Mouse (Mus musculus): ENCODE measurements at regions not wholly inside any gene's neighbourhood (a gene's known extent, or its start where the extent isn't known, plus 50 kb on each side); places are given as distances from the start of the nearest gene placed in this dataset.
"Not testable (repeated sequence)": the region's sequence is repeated elsewhere in the genome, so short reads cannot be mapped to it uniquely, and the experiment has no call there.

DNA sequence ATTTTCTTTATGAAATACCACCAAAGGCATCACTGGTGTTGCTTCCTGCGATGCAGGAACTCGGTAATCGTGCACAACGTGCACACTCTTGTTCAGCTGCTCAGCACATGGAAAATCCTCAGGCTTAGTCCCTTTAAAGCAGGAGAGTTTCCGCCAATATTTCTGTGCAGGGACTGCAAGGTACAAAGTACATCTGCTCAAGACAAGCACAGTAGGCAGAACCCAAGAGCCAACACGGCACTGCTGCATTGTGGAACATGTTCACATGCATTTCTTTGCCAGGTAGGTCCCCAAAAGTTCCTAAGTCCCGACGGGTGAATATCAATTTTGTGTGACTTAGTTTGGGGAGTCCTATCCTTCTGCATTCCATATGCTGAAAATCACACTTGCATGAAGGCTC, 808.0 kb upstream of the Pou3f3 start:
- no peak for ATAC-seq (replicated peaks; ENCODE audit: poor library complexity)

DNA sequence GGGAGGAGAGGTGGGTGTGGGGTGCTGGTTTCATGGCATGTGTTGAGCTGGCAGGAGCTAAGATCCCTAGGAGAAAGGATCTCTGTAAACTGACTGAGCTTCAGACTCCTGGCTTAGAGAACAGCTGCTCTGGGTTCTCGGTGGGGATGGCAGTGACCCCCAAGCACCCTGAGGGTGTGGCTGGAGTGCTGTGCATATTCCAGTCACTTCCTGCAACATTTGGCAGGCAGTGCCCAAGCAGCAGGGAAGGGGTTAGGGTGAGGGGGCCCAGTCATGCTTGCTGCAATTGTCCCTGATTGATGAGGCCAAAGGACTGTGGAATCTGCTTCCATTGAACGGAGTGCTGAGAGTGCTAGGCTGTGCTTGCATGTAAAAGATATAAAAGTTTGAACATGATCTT, 807.4 kb upstream of the Pou3f3 start:
- no peak for ATAC-seq (replicated peaks; ENCODE audit: poor library complexity)

DNA sequence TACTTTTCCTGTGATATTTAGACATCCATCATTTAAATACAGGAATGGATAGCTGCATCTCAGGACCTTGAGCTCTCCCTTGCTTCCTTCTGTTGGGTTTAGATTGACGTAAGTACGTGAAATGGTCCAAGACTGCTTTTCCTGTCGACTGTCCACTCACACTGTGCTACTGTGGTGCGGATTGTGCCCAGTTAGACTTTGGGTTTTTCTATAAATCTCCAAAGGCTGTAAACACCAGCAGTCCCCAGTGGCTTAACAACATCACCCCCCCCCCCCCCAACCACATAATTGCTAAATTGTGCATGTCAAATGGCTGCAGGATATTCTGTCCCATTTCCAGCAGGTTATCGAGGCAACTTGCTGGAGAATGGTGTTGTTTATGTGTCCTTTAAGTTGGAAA, 806.6 kb upstream of the Pou3f3 start:
- ATAC-seq (replicated peaks; ENCODE audit: poor library complexity): no peak

DNA sequence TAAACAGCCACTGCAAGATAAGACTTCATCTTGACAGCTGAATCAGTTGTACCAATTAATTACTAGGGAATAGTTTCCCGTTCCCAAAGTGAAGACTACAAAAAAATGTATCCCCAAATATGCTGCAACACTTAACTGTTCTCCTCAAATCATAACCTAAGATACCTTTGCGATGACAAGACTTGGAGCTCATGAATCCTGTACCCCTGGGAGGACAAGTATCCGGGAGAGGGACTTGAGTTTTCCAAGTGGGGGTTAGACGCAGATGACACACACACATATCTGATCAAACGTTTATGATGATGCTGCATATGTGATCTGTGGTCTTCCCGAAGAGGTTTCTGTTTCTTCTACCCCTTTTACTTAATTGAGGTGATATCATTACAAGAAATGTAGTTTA, 805.6 kb upstream of the Pou3f3 start:
- ATAC-seq (replicated peaks; ENCODE audit: poor library complexity): no peak

DNA sequence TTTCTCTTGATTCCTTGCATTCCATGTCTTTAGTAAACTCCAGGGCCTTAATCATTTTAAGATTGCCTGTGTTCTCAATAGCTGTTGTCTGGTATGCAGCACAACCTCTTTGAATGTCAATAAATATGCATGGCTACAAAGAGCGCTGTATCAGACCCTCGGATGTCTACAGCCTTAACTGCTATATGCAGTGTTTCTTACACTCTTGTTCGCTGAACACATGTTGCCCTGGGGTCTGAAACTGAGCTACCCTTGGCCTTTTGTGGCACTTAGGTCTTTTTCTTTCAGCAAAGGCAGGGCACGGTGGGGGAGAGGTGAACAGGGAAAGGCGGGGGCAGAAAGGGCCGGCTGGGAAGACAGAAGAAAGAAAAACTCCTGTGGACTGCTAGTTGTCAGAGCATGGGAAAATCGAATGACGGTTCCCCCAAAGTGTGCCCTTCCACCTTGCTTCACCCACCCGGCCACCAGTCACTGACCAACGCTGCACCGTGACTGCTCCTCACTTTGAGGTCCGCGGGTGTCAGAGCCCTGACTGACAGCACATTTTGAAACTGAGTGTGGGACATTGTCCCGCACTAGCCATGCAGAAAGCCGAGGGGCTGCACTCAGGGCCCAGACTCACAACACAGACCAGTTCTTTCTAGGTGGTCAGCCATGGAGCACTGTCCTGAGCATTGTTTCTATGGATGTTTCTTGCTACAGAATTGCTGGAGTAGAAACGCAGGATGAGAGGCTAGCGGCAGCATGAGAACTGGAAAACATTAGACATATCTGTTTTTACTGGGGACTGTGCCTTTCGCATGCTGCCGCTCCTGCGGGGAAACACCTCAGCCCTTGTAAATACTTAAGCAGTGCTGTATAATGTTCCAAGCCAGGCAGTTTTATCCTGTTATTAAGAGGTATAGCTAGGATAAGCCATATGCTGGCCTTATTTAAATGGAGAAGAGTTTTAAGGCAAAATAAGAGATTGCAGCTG, 804.6 kb upstream of the Pou3f3 start:
- ATAC-seq (replicated peaks; ENCODE audit: poor library complexity): no peak

DNA sequence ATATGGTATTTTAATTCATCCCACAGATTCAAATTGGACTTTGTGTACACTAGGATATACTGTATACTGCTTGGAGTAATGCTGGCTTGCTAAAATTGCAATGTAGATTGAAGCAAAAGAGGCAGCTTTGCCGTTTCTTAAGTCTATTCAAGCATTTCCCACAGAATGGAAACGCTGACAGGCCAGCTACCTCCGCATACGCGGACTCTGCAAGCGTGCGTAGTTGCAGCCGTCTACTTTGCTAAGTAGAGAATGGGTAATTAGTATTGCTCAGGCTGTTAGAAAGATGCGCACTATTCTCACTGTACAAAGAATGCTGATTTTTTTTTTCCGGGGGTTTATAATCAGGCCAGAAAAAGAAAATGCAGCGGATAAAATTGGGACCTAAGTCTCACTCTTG, 803.8 kb upstream of the Pou3f3 start:
- no peak for ATAC-seq (replicated peaks; ENCODE audit: poor library complexity)

DNA sequence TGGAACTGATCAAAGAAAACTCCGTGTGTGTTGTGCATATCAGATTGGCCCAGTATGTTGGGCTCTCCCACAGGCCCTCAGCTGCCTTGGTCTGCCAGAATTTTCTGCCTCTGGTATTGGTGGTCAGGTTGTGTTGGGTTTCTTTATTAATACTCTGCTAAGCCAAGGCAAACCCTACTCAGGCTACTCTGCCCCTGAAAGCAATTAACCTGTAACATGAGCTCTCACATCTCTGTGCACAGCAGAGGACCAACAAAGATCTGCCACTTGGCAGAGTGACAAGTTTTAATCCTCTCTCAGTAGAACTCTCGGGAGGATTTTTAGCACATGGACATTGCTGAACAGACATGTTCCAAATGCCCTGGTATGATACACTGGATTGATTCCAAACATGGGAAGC, 803.2 kb upstream of the Pou3f3 start:
- no peak for ATAC-seq (replicated peaks; ENCODE audit: poor library complexity)

DNA sequence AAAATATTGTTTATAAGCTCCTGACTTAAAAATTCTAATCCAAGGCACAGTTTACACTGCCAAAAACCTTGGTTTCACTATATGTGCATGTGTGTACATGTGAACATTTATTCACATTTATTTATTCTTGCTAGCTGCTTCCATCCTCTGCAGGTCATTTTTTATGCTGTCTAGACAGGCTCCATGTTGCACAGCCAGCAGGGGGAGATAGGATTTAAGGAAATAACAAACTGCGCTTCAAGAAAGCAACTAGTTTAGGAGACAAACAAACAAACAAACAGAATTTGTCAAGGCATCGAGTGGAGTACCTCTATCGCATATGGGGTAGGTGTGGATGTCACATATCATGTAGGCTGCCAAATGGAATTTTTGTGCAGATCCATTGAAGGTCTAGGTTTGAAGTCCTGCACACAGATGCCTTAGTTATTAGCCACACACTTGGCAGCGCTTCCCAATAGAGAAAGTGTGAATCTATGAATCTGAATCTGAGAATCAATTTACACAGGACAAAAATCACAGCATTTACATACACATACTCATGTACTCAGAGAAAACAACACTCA, 797.7 kb upstream of the Pou3f3 start:
- no peak for ATAC-seq (replicated peaks; ENCODE audit: poor library complexity)

DNA sequence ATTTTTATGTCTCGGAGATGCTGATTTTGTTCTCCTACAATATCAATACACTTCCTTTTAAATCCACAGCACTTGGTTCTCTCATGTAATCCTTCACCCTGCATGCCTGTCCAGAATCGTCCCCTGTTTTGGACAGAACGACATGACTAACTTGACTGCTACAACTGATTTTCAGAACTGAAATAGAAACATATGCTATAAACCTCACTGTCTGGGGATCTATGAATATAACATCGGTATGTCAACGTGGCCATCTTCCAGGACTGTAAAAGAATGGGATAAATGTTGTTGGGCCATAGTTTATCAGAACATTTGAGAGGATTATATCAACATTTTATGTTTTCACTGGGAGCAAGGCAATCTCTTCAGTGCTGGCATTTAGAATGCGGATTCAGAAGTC, 795.2 kb upstream of the Pou3f3 start:
- ATAC-seq (replicated peaks; ENCODE audit: poor library complexity): no peak

DNA sequence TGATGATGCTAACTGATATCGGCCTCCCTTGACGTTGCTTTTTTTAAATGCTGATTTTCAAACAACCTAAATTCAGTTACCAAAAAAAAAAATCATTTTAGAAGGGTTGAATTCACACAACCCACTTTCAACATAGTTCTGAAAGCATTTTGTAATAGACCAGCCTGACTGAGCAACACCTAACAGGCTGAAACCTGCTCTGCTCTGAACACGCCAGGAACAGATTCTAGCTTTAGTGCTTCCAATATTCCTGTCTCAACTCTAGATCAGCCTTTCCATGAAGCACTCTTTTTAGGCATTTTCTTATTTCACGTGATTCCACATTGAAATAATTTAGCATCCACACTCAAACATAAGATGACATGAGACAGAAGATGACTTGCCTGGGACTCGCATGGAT, 789.6 kb upstream of the Pou3f3 start:
- no peak for ATAC-seq (replicated peaks; ENCODE audit: poor library complexity)

DNA sequence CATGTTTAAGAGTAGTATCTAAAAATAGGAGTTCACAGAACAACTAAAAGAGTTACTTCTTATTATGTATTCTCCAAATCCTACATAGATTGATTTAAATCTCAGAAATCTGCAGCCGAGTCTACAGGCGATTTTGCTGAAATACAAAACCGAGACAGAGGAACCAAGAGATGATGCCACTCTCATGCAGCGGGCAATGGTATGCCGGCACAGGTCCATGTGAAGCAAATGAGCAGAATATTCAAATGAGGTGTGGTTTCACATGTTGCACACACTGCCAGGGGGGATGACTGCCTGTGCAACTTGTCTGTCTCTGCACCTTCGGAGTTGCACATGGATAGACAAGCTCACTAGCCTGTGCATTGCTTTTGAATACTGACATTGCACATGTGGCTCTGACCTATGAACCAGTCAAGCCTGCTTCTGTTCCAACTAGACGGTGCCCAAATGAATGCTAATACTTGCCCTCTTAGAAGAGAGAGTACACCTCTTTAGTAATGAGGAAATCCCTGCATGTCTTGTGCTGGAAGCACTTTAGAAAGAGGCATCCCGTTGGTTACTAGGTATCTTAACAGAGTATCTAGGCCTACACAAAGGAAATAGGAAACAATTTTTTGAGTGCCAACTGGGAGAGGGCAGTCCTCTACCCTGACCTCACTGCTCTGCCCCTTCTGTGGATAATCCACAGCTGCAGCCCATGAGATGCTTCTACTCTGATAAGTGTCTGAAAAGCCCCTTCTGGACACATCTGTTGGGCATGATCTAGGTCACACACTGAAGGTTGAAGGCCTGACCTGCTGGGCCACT, 787.4 kb upstream of the Pou3f3 start:
- no peak for ATAC-seq (replicated peaks; ENCODE audit: poor library complexity)

DNA sequence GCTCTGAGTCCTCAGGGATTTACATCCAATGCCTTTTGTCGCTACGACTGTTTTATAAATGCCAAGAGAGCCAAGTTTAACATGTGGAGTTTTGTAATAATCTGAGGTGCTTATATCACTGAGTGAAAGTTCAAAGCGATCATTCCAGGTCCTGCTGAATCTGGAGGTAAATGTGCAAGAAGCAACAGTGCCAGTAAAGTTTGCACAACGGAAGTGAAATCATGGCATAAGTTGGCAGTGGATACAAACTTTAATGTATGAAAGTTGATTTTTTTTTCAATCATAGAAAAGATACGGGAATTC, 786.8 kb upstream of the Pou3f3 start:
- no peak for ATAC-seq (replicated peaks; ENCODE audit: poor library complexity)

DNA sequence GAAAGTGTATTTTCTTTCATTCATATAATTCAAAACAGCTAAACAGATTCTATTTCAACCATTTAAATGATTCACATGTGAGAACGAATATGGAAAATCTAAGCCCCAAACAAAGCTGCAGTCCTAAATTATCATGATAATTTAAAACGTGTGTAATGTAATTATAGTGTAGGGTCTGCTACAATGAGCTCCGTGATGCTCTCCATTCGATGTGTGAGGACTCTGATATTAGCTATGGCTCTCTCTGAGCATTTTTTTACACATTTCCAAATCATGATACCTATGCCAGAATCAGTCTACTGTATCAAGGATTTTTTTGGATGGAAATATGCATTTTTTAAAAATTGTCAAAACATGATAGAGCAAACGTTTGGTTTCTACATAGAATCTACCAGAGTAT, 785.8 kb upstream of the Pou3f3 start:
- ATAC-seq (replicated peaks; ENCODE audit: poor library complexity): no peak

DNA sequence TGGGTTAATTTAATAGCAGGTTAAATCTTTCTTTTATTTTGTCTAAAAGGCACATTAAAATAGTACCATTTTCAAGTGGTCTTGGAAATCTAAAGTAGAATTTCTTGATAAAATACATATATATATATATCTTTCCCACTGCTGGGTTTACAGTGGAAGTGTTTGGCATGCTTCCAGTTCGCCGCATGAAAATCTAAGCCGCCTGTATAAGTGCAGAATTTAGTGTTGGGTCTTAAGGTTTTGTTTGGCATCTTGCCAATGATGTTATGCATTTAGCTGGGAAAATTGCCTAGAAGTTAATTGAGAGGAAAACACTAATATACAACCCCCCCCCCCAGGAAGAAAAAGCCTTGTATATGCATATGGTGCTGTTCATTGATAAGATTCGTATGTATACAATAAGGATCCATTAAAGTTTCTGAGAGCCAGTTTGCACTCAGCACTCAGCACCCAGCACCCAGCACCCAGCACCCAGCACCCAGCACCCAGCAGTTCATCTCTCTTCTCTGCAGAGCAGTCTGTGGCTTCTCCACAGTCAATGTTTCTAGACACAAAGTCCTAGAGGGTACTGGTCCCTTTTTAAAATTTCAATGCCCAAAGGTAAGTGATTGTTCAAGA, 778.7 kb upstream of the Pou3f3 start:
- no peak for ATAC-seq (replicated peaks; ENCODE audit: poor library complexity)

DNA sequence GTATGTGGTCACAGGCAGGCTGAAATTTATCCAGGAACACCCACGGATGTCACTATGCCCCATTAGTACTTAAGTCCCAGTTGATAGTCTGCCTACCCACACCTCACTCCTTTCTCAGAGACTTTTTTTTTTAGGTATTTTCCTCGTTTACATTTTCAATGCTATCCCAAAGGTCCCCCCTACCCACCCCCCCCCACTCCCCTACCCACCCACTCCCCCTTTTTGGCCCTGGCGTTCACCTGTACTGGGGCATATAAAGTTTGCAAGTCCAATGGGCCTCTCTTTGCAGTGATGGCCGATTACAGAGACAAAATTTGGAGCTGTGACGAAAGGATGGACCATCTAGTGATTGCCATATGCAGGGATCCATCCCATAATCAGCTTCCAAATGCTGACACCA, 777.8 kb upstream of the Pou3f3 start:
- ATAC-seq (replicated peaks; ENCODE audit: poor library complexity): not testable (repeated sequence)

DNA sequence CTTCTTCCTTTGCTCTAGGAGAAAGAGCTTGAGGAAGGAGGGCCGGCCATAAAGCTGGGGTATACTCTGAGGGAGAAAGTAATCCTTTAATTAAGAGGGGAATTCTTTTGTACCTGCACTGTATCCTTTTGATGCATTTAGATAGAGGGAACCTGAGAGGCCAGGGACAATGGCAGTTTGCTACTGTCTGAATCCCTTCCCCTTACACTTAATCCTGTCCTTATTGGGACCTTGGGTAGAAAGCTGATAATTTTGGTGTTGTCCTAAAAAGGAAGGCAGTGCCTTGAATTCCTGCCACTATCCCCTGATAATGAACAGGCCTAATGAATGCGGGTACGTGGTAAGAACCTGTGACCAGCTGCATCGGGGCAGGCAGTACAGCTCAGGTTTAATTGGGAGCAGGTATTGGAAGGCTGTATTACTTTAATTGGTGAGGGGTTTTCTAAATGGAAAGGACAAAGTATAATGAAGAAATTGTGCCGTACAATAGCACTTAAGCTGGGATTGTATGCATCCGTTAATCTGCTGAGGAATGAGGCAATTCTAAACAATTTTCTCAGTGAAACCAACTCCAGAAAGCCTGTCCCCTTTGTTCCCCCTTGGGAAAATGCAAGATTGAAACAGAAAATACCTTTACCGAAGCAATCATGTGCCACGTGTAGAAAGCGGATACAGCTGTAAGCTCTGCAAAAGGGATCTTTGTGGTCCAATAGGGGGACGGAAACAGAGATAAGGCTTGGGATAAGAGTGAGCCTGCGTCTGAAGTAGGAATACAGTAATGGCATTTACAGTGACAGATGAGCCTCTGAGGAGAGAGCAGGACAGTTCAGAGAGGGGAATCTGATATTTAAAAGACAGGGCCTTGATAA, 776.9 kb upstream of the Pou3f3 start:
- ATAC-seq (replicated peaks; ENCODE audit: poor library complexity): no peak

DNA sequence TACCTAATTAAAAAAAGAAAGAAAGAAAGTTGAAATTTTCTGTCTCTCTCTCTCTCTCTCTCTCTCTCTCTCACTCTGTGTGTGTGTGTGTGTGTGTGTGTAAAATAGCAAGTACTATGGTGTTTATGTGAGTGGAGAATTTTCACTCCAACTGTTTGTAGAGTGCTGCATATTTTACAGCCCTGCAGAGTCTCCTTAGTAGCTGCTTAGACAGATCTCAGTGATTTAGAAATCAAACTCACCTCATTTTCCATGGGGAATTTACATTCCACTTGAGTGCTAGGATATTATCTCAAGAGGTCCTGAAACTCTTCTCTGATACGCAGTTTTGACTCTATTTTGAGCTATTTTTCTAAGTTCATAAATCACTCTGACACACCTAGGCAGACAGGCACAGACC, 761.8 kb upstream of the Pou3f3 start:
- ATAC-seq (replicated peaks; ENCODE audit: poor library complexity): no peak

DNA sequence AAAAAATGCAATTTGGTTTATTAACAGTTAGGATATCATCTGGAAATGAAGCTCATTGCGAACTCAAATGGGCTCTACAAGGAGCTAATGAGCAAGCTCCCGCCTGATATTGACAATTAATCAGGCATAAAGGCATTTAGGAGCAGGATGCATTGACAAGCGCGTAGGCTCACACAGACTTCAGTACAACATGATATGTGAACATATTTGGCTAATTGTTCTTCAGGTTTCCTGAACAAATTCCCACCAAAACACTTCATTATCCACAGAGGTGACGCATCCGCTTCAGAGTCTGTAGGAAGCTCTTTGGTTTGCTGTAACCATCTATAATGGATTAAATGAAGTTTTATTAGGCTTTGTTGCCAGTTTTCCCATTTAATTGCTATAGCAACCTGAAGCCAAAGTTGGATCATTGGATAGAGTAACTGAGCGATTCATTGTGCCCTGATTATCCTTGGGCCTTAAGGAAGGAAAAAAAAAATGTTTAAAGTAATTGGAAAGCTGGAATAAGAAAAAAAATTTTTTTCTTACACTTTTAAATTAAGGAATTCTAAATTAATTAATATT, 759.6 kb upstream of the Pou3f3 start:
- ATAC-seq (replicated peaks; ENCODE audit: poor library complexity): no peak

DNA sequence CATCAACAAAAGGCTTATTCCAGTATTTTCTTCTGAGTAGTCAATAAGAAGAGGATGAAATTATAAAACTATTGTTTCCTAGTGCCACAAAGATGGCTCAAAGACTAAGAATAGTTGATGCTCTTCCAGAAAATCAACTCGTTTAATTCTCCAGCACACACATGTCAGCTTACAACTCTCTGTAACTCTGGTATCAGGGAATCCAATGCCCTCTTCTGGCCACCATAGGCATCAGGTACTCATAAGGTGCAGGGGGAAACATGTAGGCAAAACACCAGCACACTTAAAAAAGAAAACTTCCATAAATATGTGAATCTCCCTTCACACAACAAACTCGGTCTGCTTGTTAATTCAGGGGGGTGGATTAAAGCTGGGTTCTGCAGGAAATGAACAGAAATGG, 734.6 kb upstream of the Pou3f3 start:
- ATAC-seq (replicated peaks; ENCODE audit: poor library complexity): no peak

DNA sequence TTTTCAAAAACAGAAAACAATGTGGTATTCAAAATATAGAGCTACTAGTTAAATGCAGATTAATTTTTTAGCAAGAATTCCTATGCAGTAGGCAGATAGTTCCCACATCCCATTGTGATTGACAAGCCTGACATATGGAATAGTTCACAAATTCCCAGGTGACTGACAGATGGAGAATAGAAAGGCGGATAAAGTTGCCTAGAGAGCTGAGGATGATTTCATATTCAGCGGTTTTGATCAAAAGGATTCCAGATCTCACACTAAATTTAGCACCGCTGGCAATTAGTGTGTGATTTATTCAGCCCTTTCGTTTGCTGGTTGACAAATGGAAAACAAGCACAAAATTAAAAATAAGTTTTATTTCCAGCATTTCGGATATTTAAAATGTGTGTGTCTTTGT, 714.0 kb upstream of the Pou3f3 start:
- ATAC-seq (replicated peaks; ENCODE audit: poor library complexity): no peak

Measured in megakaryocyte progenitor cell, adult 5-6 weeks (primary cell).